ENCODE assay signal across 18 mouse cellular contexts in genomic region chr14:25559907-25560306, GRCm38 (mm10).
A peak's percentile ranks its signal among the peaks of the same experiment; 100 is the strongest.
DNase-seq lines count a peak whose midpoint lies in the region; ATAC-seq lines count a peak whose summit lies in the region.
"Had no signal": no experiment of that assay in that cellular context is flagged by ENCODE, and none has a peak within 500 bp of the region (broad histone marks: within the 10 kb centered on the region; RNA-seq: fewer than 3 reads in every experiment).

No protein-coding gene starts in this region.

- H3K4me1 ChIP-seq in heart, embryonic 11.5 days (ENCODE audit: control insufficient read depth, insufficient read depth, low read length): peaks cover 74% of the 10 kb centered on the region
- H3K4me1 ChIP-seq in midbrain, embryonic 13.5 days (replicated peaks): peaks cover 83% of the 10 kb centered on the region
- H3K4me1 ChIP-seq in midbrain, embryonic 10.5 days: peaks cover 82% of the 10 kb centered on the region
- H3K4me1 ChIP-seq in limb, embryonic 10.5 days: peaks cover 98% of the 10 kb centered on the region

- WGBS in heart, embryonic 11.5 days (ENCODE audit: insufficient replicate concordance): 46% methylated on average over 5 of the region's 5 CpGs
- WGBS in midbrain, embryonic 13.5 days: 95% methylated on average over 5 of the region's 5 CpGs
- 91% methylated on average over 5 of the region's 5 CpGs for WGBS in midbrain, embryonic 10.5 days
- 76% methylated on average over 5 of the region's 5 CpGs for WGBS in limb, embryonic 10.5 days

- no peak for DNase-seq in heart, postnatal 14 days
- DNase-seq in midbrain, embryonic 10.5 days (ENCODE audit: low spot score): no peak
- DNase-seq in limb, embryonic 10.5 days (ENCODE audit: low spot score): no peak
- DNase-seq in thymus, postnatal 25 days: peak; percentile 59
- DNase-seq in layer of hippocampus, adult 8-10 months (ENCODE audit: low spot score in 2 of 2): no peak
- DNase-seq in adrenal gland, postnatal 25 days: no peak
- DNase-seq: cerebellum, adult 11-12 months; forebrain, postnatal 0 days; gastrocnemius, postnatal 36 days; kidney, adult 2 months; kidney, postnatal 36 days; right cerebral cortex, adult 18-20 months had no signal

- H3K4me2 ChIP-seq in heart, embryonic 11.5 days: no peak overlapping the region
- H3K4me2 ChIP-seq in midbrain, embryonic 13.5 days (replicated peaks): no peak overlapping the region
- H3K4me2 ChIP-seq: embryonic facial prominence, embryonic 15.5 days; hindbrain, embryonic 14.5 days had no signal

- no peak overlapping the region for H3K9ac ChIP-seq in heart, embryonic 11.5 days (ENCODE audit: low read depth, low read length)
- H3K9ac ChIP-seq in midbrain, embryonic 13.5 days (replicated peaks): 0 out of 2 replicates have a peak overlapping the region, but pooled peaks have one; percentile 7
- H3K9ac ChIP-seq: embryonic facial prominence, embryonic 15.5 days; forebrain, postnatal 0 days; hindbrain, embryonic 14.5 days; liver, embryonic 14.5 days had no signal

- no peaks in the 10 kb centered on the region for H3K9me3 ChIP-seq in heart, embryonic 11.5 days (replicated peaks; ENCODE audit: control insufficient read depth, low read length)
- H3K9me3 ChIP-seq in midbrain, embryonic 13.5 days: no peaks in the 10 kb centered on the region
- H3K9me3 ChIP-seq in midbrain, embryonic 10.5 days (replicated peaks): 0 out of 2 replicates have a peak, but pooled peaks cover 4% of the 10 kb centered on the region
- H3K9me3 ChIP-seq in limb, embryonic 10.5 days (replicated peaks): no peaks in the 10 kb centered on the region
- H3K9me3 ChIP-seq: embryonic facial prominence, embryonic 15.5 days had no signal

- H3K4me3 ChIP-seq in heart, embryonic 11.5 days (ENCODE audit: low read depth, low read length): no peak overlapping the region
- H3K4me3 ChIP-seq in midbrain, embryonic 13.5 days (replicated peaks): no peak overlapping the region
- no peak overlapping the region for H3K4me3 ChIP-seq in midbrain, embryonic 10.5 days
- no peak overlapping the region for H3K4me3 ChIP-seq in limb, embryonic 10.5 days
- H3K4me3 ChIP-seq: embryonic facial prominence, embryonic 15.5 days had no signal

- ATAC-seq in heart, embryonic 11.5 days (replicated peaks; ENCODE audit: insufficient number of reproducible peaks, low FRiP score, low TSS enrichment): 0 out of 2 replicates have a peak, but pooled peaks have one; percentile 29
- no peak for ATAC-seq in midbrain, embryonic 13.5 days
- ATAC-seq: forebrain, postnatal 0 days had no signal

- H3K27ac ChIP-seq in heart, embryonic 11.5 days (ENCODE audit: low read depth, low read length): 0 out of 2 replicates have a peak overlapping the region, but pooled peaks have one; percentile 22
- peak overlapping the region; percentile 36 for H3K27ac ChIP-seq in midbrain, embryonic 13.5 days
- H3K27ac ChIP-seq in midbrain, embryonic 10.5 days (replicated peaks): no peak overlapping the region
- H3K27ac ChIP-seq in limb, embryonic 10.5 days: peak overlapping the region; percentile 22
- H3K27ac ChIP-seq: embryonic facial prominence, embryonic 15.5 days; hindbrain, embryonic 14.5 days; liver, embryonic 14.5 days; macrophage had no signal

- H3K27me3 ChIP-seq in heart, embryonic 11.5 days (ENCODE audit: control insufficient read depth, insufficient read depth, low read length): no peaks in the 10 kb centered on the region
- no peaks in the 10 kb centered on the region for H3K27me3 ChIP-seq in midbrain, embryonic 13.5 days
- H3K27me3 ChIP-seq in midbrain, embryonic 10.5 days (ENCODE audit: low read depth, poor library complexity, severe bottlenecking): no peaks in the 10 kb centered on the region
- no peaks in the 10 kb centered on the region for H3K27me3 ChIP-seq in limb, embryonic 10.5 days (ENCODE audit: low read depth, poor library complexity, severe bottlenecking)
- H3K27me3 ChIP-seq: embryonic facial prominence, embryonic 15.5 days had no signal

- intact Hi-C loops in heart, postnatal 14 days (cut with DNase I): loop anchor here (5.0 kb wide), 2 partner anchors 43 to 178 kb away; no protein-coding TSS in a partner anchor

- peaks cover 3% of the 10 kb centered on the region; the same call in 1 of the 2 replicates for H3K36me3 ChIP-seq in heart, embryonic 11.5 days (ENCODE audit: control insufficient read depth, insufficient read depth, low read length)
- H3K36me3 ChIP-seq in midbrain, embryonic 13.5 days: peaks cover 32% of the 10 kb centered on the region; the same call in 1 of the 2 replicates
- H3K36me3 ChIP-seq in midbrain, embryonic 10.5 days: peaks cover 72% of the 10 kb centered on the region
- peaks cover 54% of the 10 kb centered on the region for H3K36me3 ChIP-seq in limb, embryonic 10.5 days
